Mouse (Mus musculus) C2C12 (cell line): ENCODE measurements around the gene Dab2.

ENCODE experiments used
- CTCF ChIP-seq: IDR thresholded peaks from one replicate; pipeline ENCODE4 v1.5.1; 2011; ENCODE audit not compliant: control insufficient read depth, insufficient read depth, insufficient read length
- MYOD1 ChIP-seq: IDR thresholded peaks from one replicate; pipeline ENCODE4 v1.6.1; 2011; ENCODE audit warnings: low read depth; ENCODE audit not compliant: control insufficient read depth, insufficient read length
- MYOG ChIP-seq: IDR thresholded peaks from one replicate; pipeline ENCODE4 v1.6.1; 2011; ENCODE audit not compliant: control insufficient read depth, insufficient read length; ENCODE audit errors: extremely low read depth
- USF1 ChIP-seq: IDR thresholded peaks from one replicate; pipeline ENCODE4 v1.6.1; 2011; ENCODE audit warnings: low read depth, mild to moderate bottlenecking, control low read depth, moderate library complexity

- TF ChIP-seq CTCF (no peak), MYOG (no peak), MYOD1 (peak; percentile 34), USF1 (no peak)
Observed at GRCm38 (mm10) chr15:6326011-6326410, 26.4 kb downstream of the Dab2 start.
